Mouse (Mus musculus) forebrain, embryonic 14.5 days (tissue): ENCODE data around the gene Noct. TPM values are rescaled to one million over a fixed set of nuclear protein-coding genes. Genes with fewer than 3 reads are reported as not detected.

Source experiments
- ATAC-seq: fragments of 200-750 bp; cut with Nextera tagmentation; 2 replicates; pipeline ENCODE4 v1.8.0; 2017; ENCODE audit warnings: mild to moderate bottlenecking, moderate library complexity
- DNase-seq: peaks from one replicate; pipeline ENCODE4 v3.0.0-alpha.2; 2015; ENCODE audit warnings: low spot score
- H3K27ac ChIP-seq: fragments of 300-500 bp; sonication (generic); 2 replicates; pipeline ENCODE4 v1.5.1; 2014; ENCODE audit warnings: low read depth, mild to moderate bottlenecking, control low read depth, low read length, moderate library complexity
- H3K27me3 ChIP-seq: fragments of 300-500 bp; sonication (generic); replicated peaks from 2 replicates; pipeline ENCODE4 v1.6.1; 2014; ENCODE audit warnings: low read length, control low read depth, mixed read lengths; ENCODE audit not compliant: control insufficient read depth, insufficient read depth
- H3K36me3 ChIP-seq: fragments of 300-500 bp; sonication (generic); 2 replicates; pipeline ENCODE4 v1.6.1; 2014; ENCODE audit warnings: low read length, control low read depth; ENCODE audit not compliant: control insufficient read depth, insufficient read depth
- H3K4me1 ChIP-seq: fragments of 300-500 bp; sonication (generic); 2 replicates; pipeline ENCODE4 v1.6.1; 2014; ENCODE audit warnings: antibody characterized with exemption, low read length, control low read depth; ENCODE audit not compliant: control insufficient read depth, insufficient read depth
- H3K4me2 ChIP-seq: fragments of 300-500 bp; sonication (generic); 2 replicates; pipeline ENCODE4 v1.6.1; 2014; ENCODE audit warnings: mild to moderate bottlenecking, control low read depth, low read length
- H3K4me3 ChIP-seq: fragments of 300-500 bp; sonication (generic); 2 replicates; pipeline ENCODE4 v1.5.1; 2014; ENCODE audit warnings: low read depth, low read length, control low read depth
- H3K9ac ChIP-seq: fragments of 300-500 bp; sonication (generic); 2 replicates; pipeline ENCODE4 v1.6.1; 2014; ENCODE audit warnings: mild to moderate bottlenecking, low read length, control low read depth, moderate library complexity
- H3K9me3 ChIP-seq: fragments of 300-500 bp; sonication (generic); replicated peaks from 2 replicates; pipeline ENCODE4 v1.6.1; 2016; ENCODE audit warnings: low read length, control low read depth, mixed read lengths; ENCODE audit not compliant: control insufficient read depth
- WGBS: fragments of 180-500 bp; shearing (Covaris S2); extraction: QIAGEN DNeasy Blood & Tissue Kit; methylation state at CpG from one replicate; pipeline ENCODE4 v1.1.7; 2014; 5-methylcytosine and 5-hydroxymethylcytosine counted together
- polyA plus RNA-seq: library from polyadenylated mRNA; unstranded; fragments of >200 nt; fragmentation: Nextera tagmentation; extraction: Ambion mirVana; gene quantifications from 2 replicates; pipeline ENCODE4 v1.2.1, GENCODE M21; 2014

The Noct gene
- polyA plus RNA-seq, 1 experiment from 2014 or later = 15.6 TPM

GRCm38 (mm10) chr3:51200894-51201293, 23.4 kb upstream of the Noct start:
- H3K9ac ChIP-seq = no peak overlapping the region
- H3K36me3 ChIP-seq = no peaks in the 10 kb centered on the region
- WGBS = 90% methylated on average over 7 of the region's 7 CpGs
- DNase-seq (no peak), ATAC-seq (no peak)
- H3K27ac ChIP-seq = no peak overlapping the region
- no peaks in the 10 kb centered on the region for H3K9me3 ChIP-seq
- no peaks in the 10 kb centered on the region for H3K4me1 ChIP-seq
- H3K27me3 ChIP-seq = no peaks in the 10 kb centered on the region
- H3K4me3 ChIP-seq = no peak overlapping the region
- H3K4me2 ChIP-seq = no peak overlapping the region

DNA sequence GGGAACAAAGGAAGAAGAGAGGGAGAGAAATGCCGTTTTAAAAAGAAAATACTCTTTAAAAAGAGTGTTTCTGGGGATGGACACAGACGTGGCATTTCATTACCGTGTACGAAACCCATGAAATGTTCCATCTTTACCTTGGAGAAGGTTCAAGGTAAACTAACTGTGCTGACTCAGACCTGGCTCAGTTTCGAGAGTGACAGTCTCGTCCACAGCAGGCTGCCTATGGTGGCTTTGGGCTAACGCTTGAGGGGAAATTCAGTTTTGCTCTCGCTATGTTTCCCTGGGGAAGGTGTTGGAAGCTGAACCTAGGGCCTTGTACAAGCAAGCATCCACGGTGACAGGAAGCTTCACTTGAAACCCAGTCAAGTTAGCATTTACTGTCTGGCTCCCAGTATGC, 22.3 kb upstream of the Noct start:
- Histone ChIP-seq H3K36me3 (no peaks in the 10 kb centered on the region), H3K27ac (no peak overlapping the region), H3K4me1 (no peaks in the 10 kb centered on the region), H3K27me3 (no peaks in the 10 kb centered on the region), H3K4me3 (no peak overlapping the region), H3K4me2 (no peak overlapping the region), H3K9ac (no peak overlapping the region), H3K9me3 (no peaks in the 10 kb centered on the region)
- 87% methylated on average over 9 of the region's 9 CpGs for WGBS
- DNase-seq (no peak), ATAC-seq (no peak)

DNA sequence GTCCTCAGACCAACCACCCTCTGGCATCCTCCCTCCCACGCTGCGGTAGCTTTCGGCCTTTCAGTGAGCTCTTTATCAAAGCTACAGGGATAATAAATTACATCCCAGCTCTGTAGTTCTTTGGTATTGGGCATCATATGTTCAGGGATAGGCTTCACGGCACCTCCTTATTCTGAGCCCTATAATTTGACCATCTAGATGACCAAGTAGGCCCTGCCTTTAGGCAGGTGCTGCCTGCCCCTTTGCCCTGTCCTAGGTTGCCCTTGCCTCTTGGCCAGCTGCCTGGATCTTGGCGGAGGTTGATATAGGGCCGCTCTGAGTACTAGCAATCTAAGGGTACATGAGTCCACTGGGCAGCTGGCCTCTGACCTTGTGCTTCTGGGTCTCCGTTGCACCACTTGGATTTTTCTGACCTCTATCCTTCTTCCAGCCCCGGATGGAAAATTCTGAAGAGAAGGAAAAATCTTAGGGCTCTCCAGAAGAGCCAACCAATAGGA, 21.7 kb upstream of the Noct start:
- no peak for DNase-seq
- no peak overlapping the region for H3K4me3 ChIP-seq
- no peak overlapping the region for H3K9ac ChIP-seq
- H3K4me2 ChIP-seq = no peak overlapping the region
- 94% methylated on average over 8 of the region's 8 CpGs for WGBS
- H3K9me3 ChIP-seq = no peaks in the 10 kb centered on the region
- H3K27me3 ChIP-seq = no peaks in the 10 kb centered on the region
- ATAC-seq = no peak
- H3K36me3 ChIP-seq = no peaks in the 10 kb centered on the region
- no peaks in the 10 kb centered on the region for H3K4me1 ChIP-seq
- H3K27ac ChIP-seq = no peak overlapping the region

GRCm38 (mm10) chr3:51203906-51204305, 20.3 kb upstream of the Noct start:
- 94% methylated on average over 6 of the region's 6 CpGs for WGBS
- ATAC-seq = no peak
- no peak for DNase-seq
- Histone ChIP-seq H3K4me3 (no peak overlapping the region), H3K9ac (no peak overlapping the region), H3K4me2 (no peak overlapping the region), H3K27me3 (no peaks in the 10 kb centered on the region), H3K36me3 (no peaks in the 10 kb centered on the region), H3K9me3 (no peaks in the 10 kb centered on the region), H3K4me1 (no peaks in the 10 kb centered on the region), H3K27ac (no peak overlapping the region)

DNA sequence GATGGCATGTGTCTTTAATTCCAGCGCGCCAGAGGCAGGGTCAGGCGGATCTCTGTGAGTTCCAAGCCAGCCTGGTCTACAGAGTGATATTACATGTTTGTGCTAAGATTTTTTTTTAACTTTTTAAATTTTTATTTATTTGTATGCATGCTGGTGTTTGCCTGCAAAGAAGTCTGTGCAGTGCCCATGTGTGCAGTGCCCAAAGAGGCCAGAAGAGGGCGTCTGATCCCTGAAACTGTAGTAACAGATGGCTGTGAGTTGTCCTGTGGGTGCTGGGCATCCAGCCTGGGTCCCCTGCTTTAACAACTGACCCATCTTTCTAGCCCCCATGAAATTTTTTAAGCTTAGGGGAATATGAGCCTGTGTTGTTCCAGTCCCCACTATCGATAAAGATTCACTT, 19.8 kb upstream of the Noct start:
- WGBS = 89% methylated on average over 5 of the region's 5 CpGs
- Histone ChIP-seq H3K9ac (no peak overlapping the region), H3K4me1 (no peaks in the 10 kb centered on the region), H3K4me3 (no peak overlapping the region), H3K27ac (no peak overlapping the region), H3K36me3 (no peaks in the 10 kb centered on the region), H3K27me3 (no peaks in the 10 kb centered on the region), H3K4me2 (no peak overlapping the region), H3K9me3 (no peaks in the 10 kb centered on the region)
- no peak for ATAC-seq
- DNase-seq = no peak

DNA sequence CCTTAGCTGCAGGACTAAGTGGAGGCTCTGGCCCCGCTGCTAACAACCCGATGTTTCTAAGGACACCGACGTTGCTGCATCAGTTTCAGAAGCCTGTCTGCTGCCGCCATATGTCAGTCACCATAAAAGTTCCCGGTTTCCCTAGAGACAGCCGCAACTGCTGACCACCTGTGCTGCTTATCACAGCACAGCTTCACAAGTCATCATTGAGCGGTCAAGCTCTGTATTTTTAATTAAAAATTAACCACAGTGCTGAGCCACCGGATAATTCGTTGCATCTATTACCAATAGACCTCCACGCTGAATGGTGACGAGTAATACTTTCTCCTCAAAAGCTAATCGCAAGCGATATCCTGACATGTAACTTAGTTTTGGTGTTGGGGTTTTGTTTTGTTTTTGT, 19.4 kb upstream of the Noct start:
- ATAC-seq (no peak), DNase-seq (no peak)
- Histone ChIP-seq H3K9ac (no peak overlapping the region), H3K4me3 (no peak overlapping the region), H3K36me3 (no peaks in the 10 kb centered on the region), H3K4me1 (no peaks in the 10 kb centered on the region), H3K27ac (no peak overlapping the region), H3K4me2 (no peak overlapping the region), H3K27me3 (no peaks in the 10 kb centered on the region), H3K9me3 (no peaks in the 10 kb centered on the region)
- 93% methylated on average over 14 of the region's 14 CpGs for WGBS

GRCm38 (mm10) chr3:51206521-51206920, 17.7 kb upstream of the Noct start:
- H3K9me3 ChIP-seq = no peaks in the 10 kb centered on the region
- no peak for ATAC-seq
- H3K27me3 ChIP-seq = no peaks in the 10 kb centered on the region
- no peaks in the 10 kb centered on the region for H3K36me3 ChIP-seq
- no peak for DNase-seq
- no peak overlapping the region for H3K9ac ChIP-seq
- no peak overlapping the region for H3K4me2 ChIP-seq
- H3K27ac ChIP-seq = no peak overlapping the region
- 89% methylated on average over 7 of the region's 7 CpGs for WGBS
- no peaks in the 10 kb centered on the region for H3K4me1 ChIP-seq
- H3K4me3 ChIP-seq = no peak overlapping the region

DNA sequence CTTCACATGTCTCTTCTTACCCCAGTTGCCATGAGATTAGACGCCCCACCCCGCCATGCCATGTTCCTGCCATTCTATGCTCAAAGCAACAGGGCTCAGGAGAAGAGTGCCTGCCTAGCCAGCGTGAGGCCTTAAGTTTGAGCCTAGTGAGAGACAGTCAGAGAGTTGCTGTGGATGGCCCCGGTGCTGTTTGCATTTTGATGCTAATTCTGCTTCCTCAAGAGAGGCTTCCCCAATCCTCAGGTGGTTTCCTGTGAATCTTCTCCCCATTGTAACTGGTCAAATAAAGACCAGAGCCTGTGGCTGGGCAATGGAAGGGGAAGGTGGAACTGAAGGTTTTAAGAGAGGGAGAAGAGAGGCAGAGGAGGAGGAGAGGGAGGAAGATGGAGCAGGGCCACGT, 15.6 kb upstream of the Noct start:
- no peaks in the 10 kb centered on the region for H3K4me1 ChIP-seq
- H3K4me2 ChIP-seq = no peak overlapping the region
- no peaks in the 10 kb centered on the region for H3K27me3 ChIP-seq
- H3K36me3 ChIP-seq = no peaks in the 10 kb centered on the region
- DNase-seq (no peak), ATAC-seq (no peak)
- H3K9ac ChIP-seq = no peak overlapping the region
- H3K4me3 ChIP-seq = no peak overlapping the region
- 50% methylated on average over 5 of the region's 5 CpGs for WGBS
- H3K27ac ChIP-seq = no peak overlapping the region
- no peaks in the 10 kb centered on the region for H3K9me3 ChIP-seq

DNA sequence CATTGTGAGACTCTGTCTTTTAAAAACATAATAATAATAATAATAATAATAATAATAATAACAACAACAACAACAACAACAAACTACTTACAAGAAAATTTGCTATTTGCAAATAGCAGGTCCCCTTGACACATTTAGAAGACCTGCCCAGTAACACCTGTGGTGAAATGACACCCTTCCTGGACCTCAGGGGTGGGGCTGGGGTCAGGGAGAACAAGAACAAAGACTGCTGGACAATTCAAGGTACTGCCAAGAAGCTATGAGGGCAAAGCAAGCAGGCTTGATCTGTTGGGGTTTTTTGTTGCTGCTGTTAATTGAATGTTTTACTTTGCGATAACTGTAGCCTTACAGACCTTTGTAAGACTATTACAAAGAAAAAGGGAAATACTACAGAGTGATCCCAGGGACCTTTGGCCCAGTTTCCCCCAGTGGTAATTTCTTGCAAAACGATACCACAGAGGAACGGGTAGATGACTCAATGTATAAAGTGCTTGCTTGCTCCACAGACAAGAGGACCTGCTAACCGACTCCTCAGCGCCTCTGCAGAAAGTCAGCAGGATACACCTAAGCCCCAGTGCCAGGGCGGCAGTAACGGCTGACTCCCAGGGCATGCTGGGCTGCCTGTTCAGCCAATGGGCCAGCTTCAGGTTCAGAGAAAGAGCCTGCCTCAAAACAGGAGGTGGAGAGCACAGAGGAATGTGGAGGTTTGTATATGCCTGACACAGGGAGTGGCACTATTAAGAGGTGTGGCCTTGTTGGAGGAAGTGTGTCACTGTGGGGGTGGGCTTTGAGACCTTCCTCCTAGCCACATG, 14.5 kb upstream of the Noct start:
- Histone ChIP-seq H3K27ac (no peak overlapping the region), H3K27me3 (no peaks in the 10 kb centered on the region), H3K4me1 (no peaks in the 10 kb centered on the region), H3K36me3 (no peaks in the 10 kb centered on the region), H3K9me3 (no peaks in the 10 kb centered on the region), H3K4me3 (no peak overlapping the region), H3K9ac (no peak overlapping the region), H3K4me2 (no peak overlapping the region)
- no peak for DNase-seq
- ATAC-seq = no peak
- 84% methylated on average over 7 of the region's 7 CpGs for WGBS
